Mouse (Mus musculus): ENCODE measurements around the gene P2ry6.

P2ry6 gene

GRCm38 (mm10) chr7:100916526-100916925 is 57.9 kb downstream of the P2ry6 start:
- DNase-seq (ENCODE audit: low spot score), result no peak

DNA sequence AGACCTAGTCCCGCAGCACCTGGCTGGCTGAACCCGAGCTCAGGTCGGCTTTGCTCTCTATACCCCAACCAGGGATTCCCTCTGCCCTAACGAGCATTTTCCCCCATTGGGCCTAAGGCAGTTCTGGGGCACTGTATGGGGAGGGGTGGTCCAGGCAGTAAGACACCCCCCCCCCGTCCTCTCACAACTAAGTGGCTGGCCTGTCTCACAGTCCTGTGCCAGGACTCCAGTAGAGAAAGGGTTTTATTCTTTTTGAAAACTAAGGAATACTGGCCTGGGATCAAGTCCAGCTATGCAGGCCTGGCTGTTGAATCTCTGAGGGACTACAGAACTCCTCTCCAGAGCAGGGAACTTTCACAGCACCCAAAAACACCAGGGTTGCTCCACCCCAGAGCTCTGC is 59.2 kb downstream of the P2ry6 start:
- no peak for DNase-seq (ENCODE audit: low spot score)

GRCm38 (mm10) chr7:100911791-100912190 is 62.7 kb downstream of the P2ry6 start:
- DNase-seq (ENCODE audit: low spot score), result no peak

- no peak for DNase-seq (ENCODE audit: low spot score)
Measured at GRCm38 (mm10) chr7:100911246-100911770, 63.1 kb downstream of the P2ry6 start.

GRCm38 (mm10) chr7:100908567-100908966 is 65.9 kb downstream of the P2ry6 start:
- DNase-seq (ENCODE audit: low spot score), result no peak

- DNase-seq (ENCODE audit: low spot score), result no peak
Measured at GRCm38 (mm10) chr7:100908061-100908460, 66.4 kb downstream of the P2ry6 start.

DNA sequence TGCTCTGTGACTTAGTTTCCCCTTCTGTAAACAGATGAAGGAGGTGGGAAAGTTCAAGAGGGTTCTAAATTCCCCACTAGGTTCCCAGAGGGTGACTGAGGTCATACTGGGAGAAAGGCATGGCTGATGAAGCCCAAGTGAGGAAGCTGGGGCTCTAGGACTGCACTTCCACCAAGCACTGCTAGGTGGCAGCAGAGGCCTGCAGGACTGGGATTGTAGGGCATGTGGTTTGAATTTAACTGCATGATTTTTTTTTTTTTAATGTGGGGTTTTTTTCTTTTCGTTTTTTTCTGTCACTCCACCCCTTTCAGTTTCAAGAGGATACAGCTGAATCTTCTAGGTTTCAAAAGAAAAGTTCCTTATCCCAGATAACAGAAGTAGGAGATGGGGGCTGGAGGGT is 67.2 kb downstream of the P2ry6 start:
- peak; percentile 55 for DNase-seq (ENCODE audit: low spot score)

- DNase-seq (ENCODE audit: low spot score), result no peak
Measured at GRCm38 (mm10) chr7:100906029-100906789, 68.2 kb downstream of the P2ry6 start.

DNA sequence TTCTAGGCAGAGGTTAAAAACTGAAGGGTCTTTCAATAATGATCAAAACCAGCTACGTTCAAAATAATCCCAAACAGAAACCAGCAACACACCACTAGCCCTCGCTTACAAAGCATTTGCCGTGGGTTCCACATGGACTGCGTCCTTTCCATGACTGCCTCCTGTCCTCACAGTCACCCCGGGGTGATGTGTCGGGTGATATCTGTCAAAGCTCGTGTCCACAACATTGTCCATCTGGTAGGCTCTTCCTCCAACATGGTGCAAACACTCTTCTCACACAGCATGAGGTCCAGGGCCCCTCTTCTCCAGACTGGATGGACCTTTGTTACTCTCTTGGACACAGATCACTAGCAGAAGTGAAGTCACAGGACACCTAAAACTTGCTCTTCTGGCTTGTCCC is 69.4 kb downstream of the P2ry6 start:
- no peak for DNase-seq (ENCODE audit: low spot score)

- no peak for DNase-seq (ENCODE audit: low spot score)
Measured at GRCm38 (mm10) chr7:100904612-100905011, 69.8 kb downstream of the P2ry6 start.

DNA sequence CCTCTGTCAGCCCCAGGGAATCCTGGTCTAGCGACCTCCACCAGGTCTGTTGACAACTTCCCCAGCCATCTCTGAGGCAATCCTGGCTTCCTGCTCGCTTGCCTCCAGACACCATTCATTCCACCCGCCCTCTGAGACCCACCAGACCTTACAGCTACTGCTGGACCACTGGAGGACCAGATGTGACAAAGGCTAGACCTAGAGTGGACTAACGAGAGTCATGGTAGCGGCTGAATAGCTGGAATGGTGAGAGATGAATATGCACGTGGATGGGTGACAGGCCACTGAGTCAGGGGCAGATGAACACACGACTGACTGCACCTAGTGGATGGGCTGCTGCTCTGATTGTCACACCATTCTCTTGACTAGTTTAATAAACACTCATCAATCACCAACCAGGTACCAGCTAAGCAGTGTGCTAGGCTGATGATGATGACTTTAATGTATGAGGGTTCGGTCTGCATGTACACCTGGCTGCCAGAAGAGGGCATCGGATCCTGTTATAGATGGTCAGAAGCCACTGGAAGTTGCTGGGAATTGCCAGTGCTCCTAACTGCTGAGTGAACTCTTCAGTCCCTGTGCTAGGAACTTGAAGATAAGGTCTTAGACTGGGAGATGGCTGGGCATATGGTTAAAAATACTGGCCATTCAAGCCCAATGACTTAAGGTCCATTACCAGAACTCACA is 71.9 kb downstream of the P2ry6 start:
- no peak for DNase-seq (ENCODE audit: low spot score)

GRCm38 (mm10) chr7:100897828-100898227 is 76.6 kb downstream of the P2ry6 start:
- DNase-seq (ENCODE audit: low spot score), result no peak

DNA sequence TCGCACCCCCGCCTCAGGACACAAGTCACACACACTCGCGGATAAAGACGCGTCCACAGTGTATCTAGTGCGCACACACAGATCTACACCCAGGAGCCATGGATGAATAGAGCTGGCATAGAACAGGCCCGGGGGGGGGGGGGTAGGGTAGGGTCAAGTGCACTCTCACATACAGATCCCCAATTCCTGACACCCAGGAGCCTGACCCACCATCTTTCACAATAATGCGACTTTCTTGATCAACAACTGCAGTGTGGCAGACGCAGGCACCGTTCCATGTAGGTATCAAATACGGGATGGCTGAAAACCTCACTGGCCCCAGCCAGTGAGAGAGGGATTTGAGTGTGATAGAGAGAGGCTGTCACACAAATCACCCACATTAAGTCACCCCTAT is 79.6 kb downstream of the P2ry6 start:
- no peak for DNase-seq (ENCODE audit: low spot score)

DNA sequence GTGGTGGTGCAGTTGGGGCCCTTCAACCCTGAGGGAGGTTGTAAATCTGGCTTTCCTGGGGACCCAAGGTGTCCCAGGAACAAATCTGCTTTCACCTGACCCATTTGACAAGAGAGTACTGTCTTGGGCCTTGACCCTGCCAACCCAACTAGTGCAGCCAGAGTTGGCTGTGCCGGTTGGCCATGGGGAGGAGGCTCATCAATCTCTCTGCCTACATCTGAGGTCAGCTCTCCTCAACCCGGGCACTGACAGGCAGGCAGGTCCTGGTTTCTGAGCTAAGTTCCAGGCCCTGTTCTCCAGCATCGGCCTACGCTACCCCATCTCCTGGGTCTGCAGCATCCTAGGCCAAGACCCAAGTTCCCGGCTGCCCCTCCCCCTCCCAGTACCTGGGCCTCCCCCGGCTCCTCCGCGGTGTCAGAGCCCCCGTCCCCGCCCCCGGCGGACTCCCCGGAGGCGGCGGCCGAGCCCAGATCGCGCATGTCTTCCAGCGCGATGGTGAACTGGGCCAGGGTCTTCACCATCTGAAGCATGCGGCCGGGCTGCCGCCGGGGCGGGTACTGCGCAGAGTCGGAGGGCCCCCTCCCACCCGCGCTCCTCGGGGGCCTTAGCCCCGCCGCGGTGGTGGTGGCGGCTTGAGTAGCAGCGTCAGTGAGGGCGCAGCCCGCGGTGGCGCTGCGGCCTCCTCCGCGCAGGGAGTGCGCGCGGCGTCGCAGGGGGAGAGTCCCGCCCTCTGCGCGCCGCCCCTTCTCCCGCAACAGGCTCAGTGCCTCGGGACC is 80.2 kb downstream of the P2ry6 start:
- no peak for DNase-seq (ENCODE audit: low spot score)

DNA sequence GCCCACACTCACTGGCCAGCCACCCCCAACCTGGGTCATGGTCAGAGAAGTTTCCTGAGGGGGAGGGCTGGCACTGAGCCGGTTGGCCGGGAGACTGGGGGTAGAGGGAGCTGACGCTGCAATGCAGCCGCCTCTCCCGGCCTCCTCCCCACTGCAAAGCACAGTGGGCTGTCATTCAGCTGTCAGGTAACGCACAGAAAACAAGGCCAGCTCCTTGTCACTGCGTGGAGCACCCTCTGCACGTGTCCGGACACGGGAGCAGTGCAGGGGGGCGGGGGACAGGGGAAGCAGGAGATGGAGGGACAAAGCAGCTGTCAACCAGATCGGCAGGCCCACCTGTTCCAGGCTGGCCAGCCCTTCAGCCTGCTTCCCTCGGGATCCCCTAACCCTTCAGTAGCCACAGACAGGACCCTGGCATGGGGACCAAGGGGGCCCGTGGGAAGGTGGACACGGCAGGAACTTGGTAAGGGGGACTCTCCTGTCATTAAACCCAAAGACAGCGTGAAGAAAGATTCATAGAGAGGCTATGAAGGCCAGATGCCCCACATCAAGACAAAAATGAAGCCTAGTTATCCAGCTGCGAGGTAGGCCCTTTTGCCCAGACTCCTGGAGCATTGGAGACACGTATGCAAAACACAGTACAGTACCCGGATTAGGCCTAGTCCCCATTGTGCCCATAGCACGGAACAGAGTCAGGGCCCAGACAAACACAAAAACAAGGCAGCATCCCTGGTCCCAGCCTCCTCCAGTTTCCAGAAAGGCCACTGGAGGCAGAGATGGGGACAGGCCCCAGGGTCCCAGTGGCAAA is 81.0 kb downstream of the P2ry6 start:
- DNase-seq (ENCODE audit: low spot score), result no peak

All from c-Kit-positive CD71-positive TER-119-positive erythroid progenitor cells, embryonic 14.5 days (primary cell).